Mouse (Mus musculus): ENCODE data around the gene Evc. TPM values are rescaled to one million over a fixed set of nuclear protein-coding genes. Genes with fewer than 3 reads are reported as not detected.

The Evc gene
- total and polyA plus RNA-seq, 3 experiments, result 0.17 to 0.91 (median 0.73) TPM

Other genes starting within 250 kb of the Evc start
- 9.1 and 10.5 TPM in 2 replicates for gene Crmp1, start 95.0 kb downstream of the Evc start, total RNA-seq (2012; rRNA removed)
- gene Crmp1, start 95.0 kb downstream of the Evc start, total RNA-seq (2014; rRNA removed), result 3.3 TPM in 2 replicates
- 19.6 and 20.1 TPM in 2 replicates for gene Crmp1, start 95.0 kb downstream of the Evc start, polyA plus RNA-seq (2012; ENCODE audit: insufficient read length, low read depth)
- 0.04 and 0.08 TPM in 2 replicates for gene Evc2, start 1.6 kb upstream of the Evc start, total RNA-seq (2012; rRNA removed)
- not detected in 2 replicates for gene Evc2, start 1.6 kb upstream of the Evc start, total RNA-seq (2014; rRNA removed)
- gene Evc2, start 1.6 kb upstream of the Evc start, polyA plus RNA-seq (2012; ENCODE audit: insufficient read length, low read depth), result not detected in 2 replicates